Mouse (Mus musculus): ENCODE measurements at regions not wholly inside any gene's neighbourhood (a gene's known extent, or its start where the extent isn't known, plus 50 kb on each side); places are given as distances from the start of the nearest gene placed in this dataset.
A peak's percentile ranks its signal among the peaks of the same experiment; 100 is the strongest.

DNA sequence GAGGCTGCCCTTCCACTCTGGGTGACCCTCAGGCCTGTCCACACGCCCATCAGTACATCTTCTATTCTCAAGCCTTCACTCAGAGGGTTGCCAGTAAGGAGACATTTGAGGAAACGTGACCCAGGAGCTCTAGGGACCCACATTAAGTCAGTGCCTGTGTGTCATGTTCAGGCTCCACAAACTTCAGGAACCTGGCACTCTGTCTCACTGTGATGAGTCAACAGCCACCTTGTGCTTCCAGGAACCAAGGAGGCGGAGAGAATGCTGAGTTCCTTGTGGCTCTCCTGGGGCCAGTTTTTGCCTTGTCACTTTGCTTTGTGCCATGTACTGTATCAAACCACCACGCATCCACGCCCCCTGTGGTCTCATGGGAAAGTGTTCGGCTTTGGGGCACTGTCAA lies 104.4 kb downstream of the Abhd5 start:
- no peak overlapping the region for H3K27ac ChIP-seq (ENCODE audit: low read depth)
- H3K4me1 ChIP-seq (ENCODE audit: control insufficient read depth, insufficient read depth), result no peaks in the 10 kb centered on the region
- WGBS, result 61% methylated on average over 6 of the region's 6 CpGs
- H3K9me3 ChIP-seq (replicated peaks; ENCODE audit: control insufficient read depth, low read length), result no peaks in the 10 kb centered on the region
- H3K9ac ChIP-seq (replicated peaks; ENCODE audit: low read depth, low read length), result no peak overlapping the region
- ATAC-seq (ENCODE audit: insufficient read depth, low read depth) (no peak), DNase-seq (ENCODE audit: low spot score) (no peak)
- H3K4me3 ChIP-seq (ENCODE audit: low read depth, low read length), result no peak overlapping the region
- no peak overlapping the region for H3K4me2 ChIP-seq (ENCODE audit: low read depth, low read length)
- TF ChIP-seq EP300 (IDR thresholded peaks at IDR 0.05; ENCODE audit: low read depth) (no peak), CTCF (IDR thresholded peaks at IDR 0.05; ENCODE audit: low read depth) (no peak)
- no peaks in the 10 kb centered on the region for H3K36me3 ChIP-seq (replicated peaks; ENCODE audit: control insufficient read depth, insufficient read depth, low read length)
- no peaks in the 10 kb centered on the region for H3K27me3 ChIP-seq (ENCODE audit: control insufficient read depth, insufficient read depth, low read length)

GRCm38 (mm10) chr9:122459491-122459890 lies 108.1 kb downstream of the Abhd5 start:
- Histone ChIP-seq H3K4me3 (ENCODE audit: low read depth, low read length) (no peak overlapping the region), H3K9me3 (replicated peaks; ENCODE audit: control insufficient read depth, low read length) (no peaks in the 10 kb centered on the region), H3K36me3 (replicated peaks; ENCODE audit: control insufficient read depth, insufficient read depth, low read length) (no peaks in the 10 kb centered on the region), H3K9ac (replicated peaks; ENCODE audit: low read depth, low read length) (no peak overlapping the region), H3K4me2 (ENCODE audit: low read depth, low read length) (no peak overlapping the region), H3K4me1 (ENCODE audit: control insufficient read depth, insufficient read depth) (no peaks in the 10 kb centered on the region), H3K27ac (ENCODE audit: low read depth) (no peak overlapping the region), H3K27me3 (ENCODE audit: control insufficient read depth, insufficient read depth, low read length) (no peaks in the 10 kb centered on the region)
- no peak for DNase-seq (ENCODE audit: low spot score)
- WGBS, result 56% methylated on average over 6 of the region's 6 CpGs
- TF ChIP-seq EP300 (IDR thresholded peaks at IDR 0.05; ENCODE audit: low read depth) (no peak), CTCF (IDR thresholded peaks at IDR 0.05; ENCODE audit: low read depth) (no peak)
- ATAC-seq (ENCODE audit: insufficient read depth, low read depth), result no peak

DNA sequence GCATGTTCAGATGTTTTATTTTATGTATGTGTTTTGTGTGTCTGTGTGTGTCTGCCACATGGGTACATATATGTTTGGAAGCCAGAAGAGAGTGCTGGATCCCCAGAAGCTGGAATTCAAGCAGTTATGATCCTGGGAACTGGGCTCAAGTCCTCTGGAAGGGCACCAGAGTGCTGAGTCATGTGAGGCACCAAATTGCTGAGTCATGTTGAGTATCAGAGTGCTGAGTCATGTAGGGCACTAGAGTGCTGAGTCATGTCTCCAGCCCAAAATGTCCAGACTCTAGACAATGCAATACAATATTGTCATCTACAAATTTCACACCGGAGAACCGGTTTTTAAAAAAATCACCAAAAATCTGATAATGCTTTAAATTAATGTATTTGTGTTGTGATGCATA lies 120.1 kb downstream of the Abhd5 start:
- WGBS, result 95% methylated on average over 2 of the region's 2 CpGs
- TF ChIP-seq EP300 (IDR thresholded peaks at IDR 0.05; ENCODE audit: low read depth) (no peak), CTCF (IDR thresholded peaks at IDR 0.05; ENCODE audit: low read depth) (no peak)
- no peak for ATAC-seq (ENCODE audit: insufficient read depth, low read depth)
- Histone ChIP-seq H3K4me3 (ENCODE audit: low read depth, low read length) (no peak overlapping the region), H3K27me3 (ENCODE audit: control insufficient read depth, insufficient read depth, low read length) (no peaks in the 10 kb centered on the region), H3K27ac (ENCODE audit: low read depth) (no peak overlapping the region), H3K9ac (replicated peaks; ENCODE audit: low read depth, low read length) (no peak overlapping the region), H3K36me3 (replicated peaks; ENCODE audit: control insufficient read depth, insufficient read depth, low read length) (no peaks in the 10 kb centered on the region), H3K9me3 (replicated peaks; ENCODE audit: control insufficient read depth, low read length) (no peaks in the 10 kb centered on the region), H3K4me2 (ENCODE audit: low read depth, low read length) (no peak overlapping the region), H3K4me1 (ENCODE audit: control insufficient read depth, insufficient read depth) (no peaks in the 10 kb centered on the region)
- DNase-seq (ENCODE audit: low spot score), result no peak

GRCm38 (mm10) chr9:122476356-122476755 lies 124.9 kb downstream of the Abhd5 start:
- H3K9me3 ChIP-seq (replicated peaks; ENCODE audit: control insufficient read depth, low read length), result no peaks in the 10 kb centered on the region
- no peak overlapping the region for H3K4me2 ChIP-seq (ENCODE audit: low read depth, low read length)
- WGBS, result 57% methylated on average over 3 of the region's 3 CpGs
- no peak overlapping the region for H3K27ac ChIP-seq (ENCODE audit: low read depth)
- H3K36me3 ChIP-seq (replicated peaks; ENCODE audit: control insufficient read depth, insufficient read depth, low read length), result no peaks in the 10 kb centered on the region
- TF ChIP-seq CTCF (IDR thresholded peaks at IDR 0.05; ENCODE audit: low read depth) (peak; percentile 58), EP300 (IDR thresholded peaks at IDR 0.05; ENCODE audit: low read depth) (no peak)
- no peaks in the 10 kb centered on the region for H3K27me3 ChIP-seq (ENCODE audit: control insufficient read depth, insufficient read depth, low read length)
- no peak overlapping the region for H3K9ac ChIP-seq (replicated peaks; ENCODE audit: low read depth, low read length)
- H3K4me3 ChIP-seq (ENCODE audit: low read depth, low read length), result no peak overlapping the region
- no peaks in the 10 kb centered on the region for H3K4me1 ChIP-seq (ENCODE audit: control insufficient read depth, insufficient read depth)
- ATAC-seq (ENCODE audit: insufficient read depth, low read depth), result no peak
- DNase-seq (ENCODE audit: low spot score), result peak; percentile 26

GRCm38 (mm10) chr9:122487001-122487400 lies 135.6 kb downstream of the Abhd5 start:
- Histone ChIP-seq H3K36me3 (replicated peaks; ENCODE audit: control insufficient read depth, insufficient read depth, low read length) (no peaks in the 10 kb centered on the region), H3K4me3 (ENCODE audit: low read depth, low read length) (no peak overlapping the region), H3K9ac (replicated peaks; ENCODE audit: low read depth, low read length) (no peak overlapping the region), H3K27ac (ENCODE audit: low read depth) (no peak overlapping the region), H3K27me3 (ENCODE audit: control insufficient read depth, insufficient read depth, low read length) (no peaks in the 10 kb centered on the region), H3K4me1 (ENCODE audit: control insufficient read depth, insufficient read depth) (no peaks in the 10 kb centered on the region), H3K4me2 (ENCODE audit: low read depth, low read length) (no peak overlapping the region), H3K9me3 (replicated peaks; ENCODE audit: control insufficient read depth, low read length) (no peaks in the 10 kb centered on the region)
- TF ChIP-seq CTCF (IDR thresholded peaks at IDR 0.05; ENCODE audit: low read depth) (no peak), EP300 (IDR thresholded peaks at IDR 0.05; ENCODE audit: low read depth) (no peak)
- DNase-seq (ENCODE audit: low spot score) (no peak), ATAC-seq (ENCODE audit: insufficient read depth, low read depth) (no peak)
- 74% methylated on average over 5 of the region's 5 CpGs for WGBS

DNA sequence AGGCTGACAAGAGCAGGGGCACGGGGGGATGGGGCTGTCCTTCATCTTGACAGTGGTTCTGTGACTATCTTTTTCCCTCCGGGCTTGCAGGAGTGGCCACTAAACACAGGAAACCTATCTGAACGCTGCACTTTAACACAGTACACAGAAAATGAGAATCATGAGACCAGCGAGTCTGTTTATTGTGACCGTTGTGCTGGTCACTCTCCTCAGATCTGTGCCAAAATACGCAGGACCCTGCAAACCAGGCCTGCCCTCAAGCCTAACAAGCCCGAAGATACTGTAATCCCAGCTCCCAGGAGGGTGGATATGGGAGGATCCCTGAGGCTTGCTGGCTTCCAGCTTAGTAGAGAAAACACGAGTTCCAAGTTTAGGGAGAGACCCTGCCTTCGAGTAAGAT lies 143.3 kb downstream of the Abhd5 start:
- TF ChIP-seq EP300 (IDR thresholded peaks at IDR 0.05; ENCODE audit: low read depth) (no peak), CTCF (IDR thresholded peaks at IDR 0.05; ENCODE audit: low read depth) (no peak)
- DNase-seq (ENCODE audit: low spot score), result no peak
- Histone ChIP-seq H3K9ac (replicated peaks; ENCODE audit: low read depth, low read length) (no peak overlapping the region), H3K4me1 (ENCODE audit: control insufficient read depth, insufficient read depth) (no peaks in the 10 kb centered on the region), H3K36me3 (replicated peaks; ENCODE audit: control insufficient read depth, insufficient read depth, low read length) (no peaks in the 10 kb centered on the region), H3K4me2 (ENCODE audit: low read depth, low read length) (no peak overlapping the region), H3K27ac (ENCODE audit: low read depth) (no peak overlapping the region), H3K9me3 (replicated peaks; ENCODE audit: control insufficient read depth, low read length) (no peaks in the 10 kb centered on the region), H3K4me3 (ENCODE audit: low read depth, low read length) (no peak overlapping the region), H3K27me3 (ENCODE audit: control insufficient read depth, insufficient read depth, low read length) (no peaks in the 10 kb centered on the region)
- WGBS, result 60% methylated on average over 9 of the region's 9 CpGs
- ATAC-seq (ENCODE audit: insufficient read depth, low read depth), result no peak

All from heart, postnatal 0 days (tissue).